Mouse (Mus musculus) MEL (cell line): ENCODE measurements around the gene Mthfs. TPM values are rescaled to one million over a fixed set of nuclear protein-coding genes. Genes with fewer than 3 reads are reported as not detected.

Source experiments
- polyA plus RNA-seq, 2 experiments: library from polyadenylated mRNA; stranded (reverse) in 1 of 2; unstranded in 1 of 2; fragments of >175 nt in 1 of 2; fragments of >200 nt in 1 of 2; gene quantifications; 2 replicates each; pipeline versions ENCODE4 v1.2.1 to v1.2.4; 2012; ENCODE audit warnings: low replicate concordance in 2 of 2, low read depth in 1 of 2; ENCODE audit not compliant: insufficient read length in 2 of 2, insufficient read depth in 1 of 2, missing spikeins in 1 of 2
- total RNA-seq: library from RNA; depleted of rRNA; stranded (reverse); fragments of 300-350 nt; gene quantifications from 2 replicates; pipeline ENCODE4 v1.2.3, GENCODE M21; 2012; rRNA removed

Mthfs gene
- total and polyA plus RNA-seq, 3 experiments, result 1.2 to 10.7 TPM; not detected in 1

Other genes with a start within 250 kb of the Mthfs start
- gene Trim43b, start 117.8 kb upstream of the Mthfs start, total RNA-seq, result not detected in 2 replicates
- under 1 TPM in 1 of 2 experiments, not detected in 1; 0.04 TPM for gene Trim43b, start 117.8 kb upstream of the Mthfs start, polyA plus RNA-seq
- gene Bcl2a1b, start 11.5 kb upstream of the Mthfs start, total RNA-seq, result not detected in 2 replicates
- not detected for gene Bcl2a1b, start 11.5 kb upstream of the Mthfs start, polyA plus RNA-seq
- gene Gm29094, start 11.3 kb upstream of the Mthfs start, total RNA-seq, result not detected in 2 replicates
- gene Gm29094, start 11.3 kb upstream of the Mthfs start, polyA plus RNA-seq, result not detected